In genomic region chr3:122640286-122640685, GRCm38 (mm10) we compare ENCODE assay signal across 23 mouse cellular contexts. TPM values are rescaled to one million over a fixed set of nuclear protein-coding genes. Genes with fewer than 3 reads are reported as not detected.
DNase-seq lines count a peak whose midpoint lies in the region; ATAC-seq lines count a peak whose summit lies in the region.
"Had no signal": no experiment of that assay in that cellular context is flagged by ENCODE, and none has a peak within 500 bp of the region (broad histone marks: within the 10 kb centered on the region; RNA-seq: fewer than 3 reads in every experiment).

No protein-coding gene starts in this region.

- H3K9me3 ChIP-seq in forebrain, embryonic 13.5 days (replicated peaks): no peaks in the 10 kb centered on the region
- H3K9me3 ChIP-seq in forebrain, embryonic 12.5 days: no peaks in the 10 kb centered on the region
- no peaks in the 10 kb centered on the region for H3K9me3 ChIP-seq in liver, embryonic 12.5 days (replicated peaks)
- H3K9me3 ChIP-seq in neural tube, embryonic 12.5 days: no peaks in the 10 kb centered on the region
- H3K9me3 ChIP-seq: embryonic facial prominence, embryonic 13.5 days; heart, embryonic 13.5 days had no signal

- peaks cover 2% of the 10 kb centered on the region; the same call in 1 of the 2 replicates for H3K4me1 ChIP-seq in forebrain, embryonic 13.5 days
- peaks cover 3% of the 10 kb centered on the region for H3K4me1 ChIP-seq in forebrain, embryonic 12.5 days
- H3K4me1 ChIP-seq in liver, embryonic 12.5 days: peaks cover 4% of the 10 kb centered on the region; the same call in 1 of the 2 replicates
- H3K4me1 ChIP-seq in neural tube, embryonic 12.5 days: 0 out of 2 replicates have a peak, but pooled peaks cover 4% of the 10 kb centered on the region

- no peaks in the 10 kb centered on the region for H3K27me3 ChIP-seq in forebrain, embryonic 13.5 days
- H3K27me3 ChIP-seq in forebrain, embryonic 12.5 days: no peaks in the 10 kb centered on the region
- H3K27me3 ChIP-seq in liver, embryonic 12.5 days (replicated peaks): no peaks in the 10 kb centered on the region
- H3K27me3 ChIP-seq in neural tube, embryonic 12.5 days (replicated peaks): no peaks in the 10 kb centered on the region
- H3K27me3 ChIP-seq: heart, embryonic 13.5 days had no signal

- no peak overlapping the region for H3K27ac ChIP-seq in forebrain, embryonic 13.5 days
- no peak overlapping the region for H3K27ac ChIP-seq in forebrain, embryonic 12.5 days
- no peak overlapping the region for H3K27ac ChIP-seq in liver, embryonic 12.5 days
- H3K27ac ChIP-seq in neural tube, embryonic 12.5 days: no peak overlapping the region
- H3K27ac ChIP-seq: embryonic facial prominence, embryonic 13.5 days; heart, embryonic 13.5 days; layer of hippocampus, adult 2 months had no signal

- H3K4me2 ChIP-seq in forebrain, embryonic 13.5 days: no peak overlapping the region
- no peak overlapping the region for H3K4me2 ChIP-seq in forebrain, embryonic 12.5 days
- H3K4me2 ChIP-seq in liver, embryonic 12.5 days: no peak overlapping the region
- no peak overlapping the region for H3K4me2 ChIP-seq in neural tube, embryonic 12.5 days (replicated peaks)
- H3K4me2 ChIP-seq: embryonic facial prominence, embryonic 13.5 days; heart, embryonic 13.5 days had no signal

- no peak overlapping the region for H3K9ac ChIP-seq in forebrain, embryonic 13.5 days
- no peak overlapping the region for H3K9ac ChIP-seq in forebrain, embryonic 12.5 days
- no peak overlapping the region for H3K9ac ChIP-seq in liver, embryonic 12.5 days
- no peak overlapping the region for H3K9ac ChIP-seq in neural tube, embryonic 12.5 days
- H3K9ac ChIP-seq: embryonic facial prominence, embryonic 13.5 days; forebrain, postnatal 0 days; heart, embryonic 13.5 days had no signal

- no peak for DNase-seq in liver
- DNase-seq in neural tube, embryonic 10.5 days (ENCODE audit: extremely low spot score, low spot score): no peak
- no peak for DNase-seq in gastrocnemius, postnatal 25 days
- DNase-seq: adrenal gland, adult 8-10 months; cerebellum, adult 9-10 months; forebrain, postnatal 0 days; heart, postnatal 36 days; kidney, adult 2 months; kidney, postnatal 10 days; left cerebral cortex, postnatal 4 days; midbrain, embryonic 14.5 days; right cerebral cortex, postnatal 14 days; spleen, adult 18-20 months; thymus, postnatal 36 days had no signal

- H3K36me3 ChIP-seq in forebrain, embryonic 13.5 days (ENCODE audit: poor library complexity, severe bottlenecking): no peaks in the 10 kb centered on the region
- no peaks in the 10 kb centered on the region for H3K36me3 ChIP-seq in forebrain, embryonic 12.5 days (replicated peaks)
- no peaks in the 10 kb centered on the region for H3K36me3 ChIP-seq in liver, embryonic 12.5 days
- no peaks in the 10 kb centered on the region for H3K36me3 ChIP-seq in neural tube, embryonic 12.5 days
- H3K36me3 ChIP-seq: embryonic facial prominence, embryonic 13.5 days; heart, embryonic 13.5 days had no signal

- 0 out of 2 replicates have a peak, but pooled peaks have one; percentile 3 for ATAC-seq in forebrain, embryonic 13.5 days
- no peak for ATAC-seq in forebrain, embryonic 12.5 days (ENCODE audit: low FRiP score)
- peak; percentile 44 for ATAC-seq in liver, embryonic 12.5 days
- 0 out of 2 replicates have a peak, but pooled peaks have one; percentile 23 for ATAC-seq in neural tube, embryonic 12.5 days (ENCODE audit: low FRiP score, low read depth)
- ATAC-seq in granulocyte monocyte progenitor cell, adult 5-6 weeks (replicated peaks; ENCODE audit: poor library complexity, severe bottlenecking): no peak
- ATAC-seq: forebrain, postnatal 0 days had no signal

- H3K4me3 ChIP-seq in forebrain, embryonic 13.5 days: no peak overlapping the region
- no peak overlapping the region for H3K4me3 ChIP-seq in forebrain, embryonic 12.5 days (replicated peaks)
- H3K4me3 ChIP-seq in liver, embryonic 12.5 days: no peak overlapping the region
- H3K4me3 ChIP-seq in neural tube, embryonic 12.5 days: no peak overlapping the region
- H3K4me3 ChIP-seq: embryonic facial prominence, embryonic 13.5 days; heart, embryonic 13.5 days; layer of hippocampus, adult 2 months; myocyte had no signal

RNA-seq across cellular contexts. Expression of gene Fnbp1l, which starts 20.8 kb away (rescaled TPM):
- polyA plus RNA-seq in forebrain, embryonic 13.5 days (2015; fragmentation: Nextera tagmentation; extraction: Ambion mirVana): 181 and 194 TPM in 2 replicates
- polyA plus RNA-seq in forebrain, embryonic 12.5 days (2016; fragmentation: Nextera tagmentation; extraction: Ambion mirVana): 133 and 146 TPM in 2 replicates
- 7.2 TPM in 2 replicates for polyA plus RNA-seq in liver, embryonic 12.5 days (2016; fragmentation: Nextera tagmentation; extraction: Ambion mirVana)
- polyA plus RNA-seq in neural tube, embryonic 12.5 days (2016; fragmentation: Nextera tagmentation; extraction: Ambion mirVana): 118 TPM in 2 replicates
- total RNA-seq in granulocyte monocyte progenitor cell, adult 5-6 weeks (2014; fragmentation: Nextera tagmentation): 11.1 and 14.9 TPM in 2 replicates
- 11.8 and 13.3 TPM in 2 replicates for total RNA-seq in granulocyte monocyte progenitor cell, adult 5-6 weeks (2017)
- 1 to 10 TPM; 5.3 to 5.5 TPM for total RNA-seq in gastrocnemius, postnatal 25 days (2021)

Comparison
In these comparisons a context has a peak if more than half of its experiments do, and no peak if none do; other contexts are left out.
1. ATAC-seq: peak in forebrain, embryonic 13.5 days (single experiment), liver, embryonic 12.5 days (single experiment) and neural tube, embryonic 12.5 days (single experiment); none in forebrain, embryonic 12.5 days (single experiment) and granulocyte monocyte progenitor cell, adult 5-6 weeks (single experiment).
2. RNA of gene Fnbp1l, which starts 20.8 kb away (polyA plus RNA-seq): 181 to 194 TPM in forebrain, embryonic 13.5 days, 133 to 146 TPM in forebrain, embryonic 12.5 days and 118 TPM in neural tube, embryonic 12.5 days; 7.2 TPM in liver, embryonic 12.5 days; every median in the first group is over 10 times any median in the second.